Mouse (Mus musculus) NIH3T3 (cell line): ENCODE measurements around the gene Zscan26.
"Not testable (repeated sequence)": the region's sequence is repeated elsewhere in the genome, so short reads cannot be mapped to it uniquely, and the experiment has no call there.

Experiments
- DNase-seq: peaks from one replicate; pipeline ENCODE4 v3.0.0-alpha.2; 2012; ENCODE audit warnings: low read depth

Zscan26 gene

GRCm38 (mm10) chr13:21423301-21423700 lies 30.2 kb downstream of the Zscan26 start:
- no peak for DNase-seq

GRCm38 (mm10) chr13:21418865-21419264 lies 34.7 kb downstream of the Zscan26 start:
- DNase-seq, result no peak

DNA sequence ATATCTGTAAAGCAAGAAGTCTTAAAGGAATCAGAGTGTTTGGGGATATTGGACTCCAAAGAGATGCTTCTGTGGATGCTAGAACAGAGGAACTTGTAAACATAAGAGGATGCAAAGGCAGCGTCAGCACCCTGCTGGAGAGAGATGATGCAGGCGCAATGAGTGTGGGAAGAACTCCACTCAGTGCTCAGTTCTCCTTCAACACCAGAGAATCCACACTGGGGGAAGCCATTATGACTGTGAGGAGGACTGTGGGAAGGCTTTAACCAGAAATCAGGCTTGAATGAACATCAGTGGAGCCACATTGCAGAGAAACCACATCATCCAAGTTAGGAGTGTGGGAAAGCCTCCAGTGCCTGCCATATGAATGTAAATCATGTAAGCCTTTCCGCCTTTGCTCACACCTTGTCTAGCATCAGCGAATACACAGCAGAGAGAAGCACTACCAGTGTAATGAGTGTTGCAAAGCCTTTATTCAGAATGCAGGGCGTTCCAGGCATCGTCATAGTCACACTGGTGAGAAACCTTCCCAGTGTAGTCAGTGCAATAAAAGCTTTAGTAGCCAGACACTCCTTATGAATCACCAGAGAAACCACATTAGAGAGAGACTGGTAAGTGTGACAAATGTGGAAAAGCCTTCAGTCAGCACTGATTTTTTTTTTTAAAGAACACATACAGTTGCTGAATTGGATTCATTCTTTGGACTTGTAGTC lies 36.1 kb downstream of the Zscan26 start:
- peak; percentile 41 for DNase-seq

- DNase-seq, result no peak
Observed at GRCm38 (mm10) chr13:21415750-21416149, 37.8 kb downstream of the Zscan26 start.

- no peak for DNase-seq
Observed at GRCm38 (mm10) chr13:21415266-21415665, 38.3 kb downstream of the Zscan26 start.

GRCm38 (mm10) chr13:21414231-21415212 lies 39.0 kb downstream of the Zscan26 start:
- no peak for DNase-seq

- no peak for DNase-seq
Observed at GRCm38 (mm10) chr13:21408805-21409459, 44.6 kb downstream of the Zscan26 start.

DNA sequence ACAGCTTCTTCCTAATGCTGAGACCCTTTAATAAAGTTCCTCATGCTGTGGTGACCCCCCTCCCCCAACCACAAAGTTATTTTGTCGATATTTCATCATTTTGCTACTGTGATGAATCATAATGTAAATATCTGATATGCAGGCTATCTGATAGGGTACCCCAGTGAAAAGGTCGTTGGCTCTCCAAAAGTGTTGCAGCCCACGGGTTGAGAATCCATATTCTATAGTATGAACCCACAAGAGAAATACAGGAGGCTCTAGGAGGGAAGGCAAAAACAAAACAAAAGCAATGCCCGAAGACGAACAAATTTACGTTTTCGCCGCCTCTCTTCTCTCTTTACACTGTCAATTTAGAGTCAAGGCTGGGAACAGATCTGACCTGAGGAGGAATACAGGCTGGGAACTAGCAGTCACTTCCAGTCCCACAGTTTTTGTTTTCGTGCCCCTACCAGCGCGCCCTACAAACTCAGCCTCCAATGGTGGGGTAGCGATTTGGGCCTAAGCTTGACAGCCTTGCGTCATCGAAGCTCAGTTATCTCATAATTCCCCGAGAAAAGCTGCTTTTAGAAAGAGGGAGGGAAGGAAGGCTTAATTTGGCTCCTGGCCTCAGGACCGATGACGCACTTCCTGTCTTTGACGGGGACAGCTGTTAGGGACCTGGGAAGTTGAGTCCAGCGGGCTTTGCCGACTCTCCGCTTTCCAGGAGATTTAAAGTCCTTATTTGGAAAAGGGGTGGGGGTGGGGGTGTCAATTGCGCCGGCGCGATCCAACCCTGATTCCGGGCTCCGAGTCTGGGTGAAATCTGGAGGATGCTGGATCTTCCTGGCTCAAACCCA lies 45.3 kb downstream of the Zscan26 start:
- DNase-seq, result peak; percentile 87

- no peak for DNase-seq
Observed at GRCm38 (mm10) chr13:21407341-21407740, 46.2 kb downstream of the Zscan26 start.

DNA sequence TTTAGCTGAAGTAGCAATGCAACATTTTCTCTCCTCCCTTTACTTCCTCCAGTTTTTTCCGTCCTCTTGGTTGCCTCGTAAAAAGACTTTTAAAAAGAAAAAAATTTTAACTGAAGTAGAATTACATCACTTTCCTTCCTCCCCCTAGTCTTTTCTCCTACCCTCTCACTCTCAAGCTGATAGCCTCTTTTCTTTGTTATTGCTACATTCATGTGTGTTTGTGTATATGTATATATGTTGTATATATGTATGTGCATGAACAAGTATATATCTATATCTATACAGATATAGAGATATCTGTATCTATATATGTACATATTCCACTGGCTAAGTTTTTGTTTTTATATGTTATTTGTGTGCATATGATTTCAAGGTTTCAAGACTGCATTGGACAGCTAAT lies 50.7 kb downstream of the Zscan26 start:
- no peak for DNase-seq

GRCm38 (mm10) chr13:21402287-21402846 lies 51.2 kb downstream of the Zscan26 start, which contains the start of gene Zkscan3:
TSS of gene Zkscan3 (minus strand) at chr13:21402755.
- DNase-seq, result peak; percentile 89

DNA sequence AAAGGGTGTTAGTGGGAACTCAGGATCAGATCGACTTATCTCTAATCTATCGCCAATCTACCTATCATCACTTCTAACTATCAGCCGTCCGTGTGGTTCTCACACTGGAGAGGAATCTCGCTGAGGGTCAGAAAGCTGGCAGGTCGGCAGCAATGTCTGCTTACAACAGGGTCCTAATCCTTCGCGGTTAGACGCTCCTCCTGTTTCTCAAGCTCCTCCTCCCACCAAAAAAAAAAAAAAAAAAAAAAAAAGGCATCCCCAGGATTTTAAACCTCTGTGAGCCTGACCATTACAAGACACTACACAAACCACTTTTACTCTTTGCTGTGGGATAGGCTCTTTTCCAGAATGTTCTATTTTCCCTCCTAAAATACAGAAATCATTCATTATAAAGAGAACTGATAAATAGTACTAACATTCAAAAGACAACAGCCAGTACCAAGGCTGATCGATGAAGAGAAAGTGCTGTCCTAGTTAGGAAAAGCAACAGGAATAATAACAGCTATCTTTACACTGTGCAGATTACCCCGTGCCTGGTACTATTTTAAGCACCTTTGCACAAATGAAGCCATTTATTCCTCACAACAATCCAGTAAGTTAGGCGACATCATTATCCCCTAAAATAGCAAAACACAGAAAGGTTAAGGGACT lies 51.8 kb downstream of the Zscan26 start:
- peak; percentile 46 for DNase-seq

DNA sequence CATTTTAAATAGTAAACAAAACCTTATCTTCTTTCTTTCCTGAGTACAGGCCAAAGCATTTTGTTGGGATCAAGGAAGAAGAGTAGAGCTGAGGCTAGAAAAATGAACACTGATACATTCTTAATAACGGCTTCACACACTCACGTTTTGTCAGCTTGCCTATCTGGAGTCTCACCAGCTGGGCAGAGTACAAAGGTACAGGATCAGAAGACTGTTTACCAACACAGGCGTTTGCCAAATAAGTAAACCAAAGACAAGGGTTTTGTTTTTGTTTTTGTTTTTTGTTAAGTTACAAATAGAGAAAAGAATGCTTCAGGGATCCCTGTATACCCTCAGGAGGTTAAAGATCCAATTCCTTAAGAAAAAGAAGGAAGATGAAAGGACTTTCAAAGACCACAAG lies 52.4 kb downstream of the Zscan26 start:
- DNase-seq, result no peak

DNA sequence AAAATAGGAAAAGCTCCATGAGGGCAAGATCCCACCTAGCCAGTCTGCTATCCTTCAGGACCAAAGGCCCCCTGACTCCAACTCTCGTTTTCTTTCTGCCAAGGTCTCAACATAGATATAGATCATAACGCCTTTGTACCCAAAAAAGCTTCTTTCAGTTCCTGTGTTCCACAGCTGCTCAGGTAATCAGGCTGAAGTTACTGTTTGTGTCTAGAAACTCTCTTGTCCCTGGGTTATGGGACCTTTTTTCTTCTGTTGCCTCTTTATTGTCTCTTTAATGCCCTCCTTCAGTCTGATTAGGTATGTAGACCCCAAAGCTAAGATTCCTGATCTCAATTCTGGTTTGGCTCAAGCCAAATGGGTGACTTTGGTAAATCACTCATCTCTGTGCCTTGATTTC lies 56.0 kb downstream of the Zscan26 start:
- no peak for DNase-seq

- not testable (repeated sequence) for DNase-seq
Observed at GRCm38 (mm10) chr13:21396048-21396447, 57.5 kb downstream of the Zscan26 start.

- no peak for DNase-seq
Observed at GRCm38 (mm10) chr13:21395623-21396022, 57.9 kb downstream of the Zscan26 start.

- DNase-seq, result no peak
Observed at GRCm38 (mm10) chr13:21395211-21395610, 58.3 kb downstream of the Zscan26 start.
